Mouse (Mus musculus): ENCODE measurements at regions not wholly inside any gene's neighbourhood (a gene's known extent, or its start where the extent isn't known, plus 50 kb on each side); places are given as distances from the start of the nearest gene placed in this dataset.

DNA sequence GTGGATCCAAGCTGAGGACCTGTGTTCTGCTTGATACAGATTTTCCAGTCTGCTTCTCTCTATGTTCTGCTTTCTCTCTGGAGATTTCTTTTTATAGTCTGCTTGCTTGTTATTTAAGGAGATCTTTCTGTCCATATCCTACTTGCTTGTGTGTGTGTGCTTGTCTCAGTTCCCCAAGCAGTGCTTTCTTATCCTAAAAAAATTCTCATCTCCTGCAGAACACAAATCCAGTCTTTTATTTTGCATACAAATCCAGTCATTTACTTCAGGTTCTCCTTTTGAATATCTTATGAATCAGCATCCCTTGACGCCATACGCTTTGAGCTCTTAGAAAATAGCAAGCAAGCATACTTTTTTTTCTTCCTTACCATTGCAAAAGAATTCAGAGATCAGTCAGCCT is 310.7 kb upstream of the Cypt14 start:
- DNase-seq: no peak

DNA sequence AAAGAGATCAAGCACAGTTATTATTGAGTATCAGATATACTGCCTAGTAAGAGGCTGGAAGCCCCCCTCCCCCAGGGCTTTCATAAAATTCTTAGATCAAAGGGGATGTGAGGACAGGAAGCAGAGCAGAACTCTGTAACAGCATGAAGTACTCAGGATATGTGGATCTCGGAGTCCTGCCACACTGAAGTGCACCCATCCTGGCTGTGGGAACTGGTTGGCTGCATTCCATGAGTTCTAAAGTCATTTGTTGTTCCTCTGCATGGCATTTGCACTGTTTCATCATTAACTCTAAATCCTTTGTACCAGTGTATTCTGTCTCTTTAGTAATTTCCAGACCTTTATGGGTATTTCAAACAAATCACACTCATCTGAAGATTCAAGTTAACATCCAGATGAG is 267.0 kb upstream of the Cypt14 start:
- DNase-seq: peak; percentile 9 to 32
